Mouse (Mus musculus) spleen, adult 2 months (tissue): ENCODE data around the gene Spta1.

Experiments used
- CTCF ChIP-seq: fragments of 200-500 bp; IDR thresholded peaks from 2 replicates; pipeline ENCODE4 v1.5.1; 2011; ENCODE audit warnings: mild to moderate bottlenecking, inconsistent platforms; ENCODE audit not compliant: insufficient read depth, insufficient read length, insufficient replicate concordance; ENCODE audit errors: extremely low read depth
- POLR2A ChIP-seq: fragments of 200-500 bp; IDR thresholded peaks from 2 replicates; pipeline ENCODE4 v1.6.1; 2011; ENCODE audit warnings: low read depth, low read length, inconsistent platforms

DNA sequence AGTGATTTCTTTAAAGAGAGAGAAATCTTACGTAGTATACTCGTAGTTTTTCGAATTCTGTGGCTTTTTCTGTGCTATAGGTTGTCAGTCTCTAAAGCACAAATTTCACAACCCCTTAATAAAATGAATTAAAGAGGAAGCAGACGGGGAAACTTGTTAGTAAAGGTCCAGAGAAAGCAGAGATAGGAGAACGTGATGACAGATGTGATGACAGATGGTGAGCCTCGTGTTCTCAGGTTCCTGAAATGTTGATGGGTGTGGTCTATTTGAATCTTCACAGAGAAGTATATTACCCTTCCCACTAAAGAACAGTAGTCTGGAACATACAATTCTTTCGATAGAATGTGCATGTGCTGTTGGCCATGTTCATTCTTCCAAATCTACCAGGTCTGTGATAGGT, 32.1 kb downstream of the Spta1 start:
- TF ChIP-seq CTCF (no peak), POLR2A (no peak)
